Mouse (Mus musculus) midbrain, embryonic 12.5 days (tissue): ENCODE data around the gene Spsb3. TPM values are rescaled to one million over a fixed set of nuclear protein-coding genes. Genes with fewer than 3 reads are reported as not detected.

Source experiments
- ATAC-seq: fragments of 200-750 bp; cut with Nextera tagmentation; 2 replicates; pipeline ENCODE4 v1.8.0; 2017; ENCODE audit warnings: low read depth, moderate TSS enrichment, moderate library complexity; ENCODE audit not compliant: low FRiP score
- H3K27ac ChIP-seq: fragments of 300-500 bp; sonication (generic); replicated peaks from 2 replicates; pipeline ENCODE4 v1.5.1; 2016; ENCODE audit warnings: mild to moderate bottlenecking
- H3K27me3 ChIP-seq: fragments of 300-500 bp; sonication (generic); 2 replicates; pipeline ENCODE4 v1.6.1; 2016; ENCODE audit warnings: mild to moderate bottlenecking
- H3K36me3 ChIP-seq: fragments of 300-500 bp; sonication (generic); 2 replicates; pipeline ENCODE4 v1.6.1; 2016
- H3K4me1 ChIP-seq: fragments of 300-500 bp; sonication (generic); 2 replicates; pipeline ENCODE4 v1.6.1; 2016
- H3K4me2 ChIP-seq: fragments of 300-500 bp; sonication (generic); replicated peaks from 2 replicates; pipeline ENCODE4 v1.6.1; 2016; ENCODE audit warnings: mild to moderate bottlenecking, moderate library complexity
- H3K4me3 ChIP-seq: fragments of 300-500 bp; sonication (generic); 2 replicates; pipeline ENCODE4 v1.5.1; 2016; ENCODE audit warnings: mild to moderate bottlenecking
- H3K9ac ChIP-seq: fragments of 300-500 bp; sonication (generic); replicated peaks from 2 replicates; pipeline ENCODE4 v1.6.1; 2016; ENCODE audit warnings: mild to moderate bottlenecking, moderate library complexity
- H3K9me3 ChIP-seq: fragments of 300-500 bp; sonication (generic); 2 replicates; pipeline ENCODE4 v1.6.1; 2016; ENCODE audit warnings: mild to moderate bottlenecking
- WGBS: fragments of 180-500 bp; shearing (Covaris S2); methylation state at CpG from one replicate; pipeline ENCODE4 v1.1.7; 2016; 5-methylcytosine and 5-hydroxymethylcytosine counted together
- polyA plus RNA-seq: library from polyadenylated mRNA; unstranded; fragments of >200 nt; fragmentation: Nextera tagmentation; extraction: Ambion mirVana; gene quantifications from 2 replicates; pipeline ENCODE4 v1.2.1, GENCODE M21; 2016

Spsb3 gene
- polyA plus RNA-seq, 1 experiment from 2014 or later, result 52.9 TPM

DNA sequence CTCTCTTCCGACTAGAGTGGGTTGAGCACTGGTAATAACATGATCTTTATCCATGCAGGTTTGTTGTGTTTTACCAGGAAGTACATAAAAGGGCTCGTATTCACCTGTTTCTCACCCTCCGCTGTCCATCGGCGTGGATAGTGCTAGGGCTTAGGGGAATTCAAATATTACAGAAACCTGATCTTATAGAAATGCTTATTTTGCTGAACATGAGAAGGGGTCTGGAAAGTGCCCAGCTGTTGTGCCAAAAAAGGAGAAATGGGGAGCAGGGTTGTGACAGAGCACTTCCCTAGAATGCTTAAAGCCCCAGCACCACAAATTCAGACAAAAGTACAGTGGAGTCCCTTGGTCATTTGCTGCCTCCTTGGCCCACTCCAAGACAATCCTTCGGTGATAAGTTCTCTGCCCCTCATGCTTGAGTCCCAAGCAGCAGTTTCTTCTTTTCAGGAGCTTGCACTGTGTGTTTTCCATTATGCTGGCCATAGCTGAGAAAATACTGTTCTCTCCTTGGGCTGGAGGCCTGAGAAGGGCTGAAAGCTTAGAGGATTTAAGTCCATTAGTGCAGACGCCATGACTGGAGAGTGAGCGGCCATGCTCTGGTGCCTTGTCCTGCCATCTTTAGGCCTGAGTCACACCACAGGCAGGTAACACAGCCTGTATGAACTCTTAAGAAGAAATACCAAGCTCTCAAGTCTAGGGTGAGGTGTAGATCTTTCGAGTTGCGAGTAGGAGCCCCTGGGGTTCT, 34.9 kb upstream of the Spsb3 start:
- peaks cover 12% of the 10 kb centered on the region for H3K27me3 ChIP-seq
- peak overlapping the region; percentile 94 for H3K4me2 ChIP-seq
- peaks cover 14% of the 10 kb centered on the region for H3K36me3 ChIP-seq
- H3K4me3 ChIP-seq, result peak overlapping the region; percentile 78
- H3K9me3 ChIP-seq, result no peaks in the 10 kb centered on the region
- 78% methylated on average over 10 of the region's 10 CpGs for WGBS
- H3K4me1 ChIP-seq, result peaks cover 21% of the 10 kb centered on the region
- ATAC-seq, result no peak
- no peak overlapping the region for H3K27ac ChIP-seq
- H3K9ac ChIP-seq, result peak overlapping the region; percentile 75

GRCm38 (mm10) chr17:24855838-24856464, 30.5 kb upstream of the Spsb3 start:
- ATAC-seq, result no peak
- Histone ChIP-seq H3K4me1 (peaks cover 6% of the 10 kb centered on the region), H3K27me3 (peaks cover 9% of the 10 kb centered on the region), H3K27ac (no peak overlapping the region), H3K36me3 (peaks cover 27% of the 10 kb centered on the region), H3K9me3 (no peaks in the 10 kb centered on the region), H3K9ac (no peak overlapping the region), H3K4me2 (no peak overlapping the region), H3K4me3 (no peak overlapping the region)
- 86% methylated on average over 3 of the region's 3 CpGs for WGBS

GRCm38 (mm10) chr17:24856589-24856988, 29.9 kb upstream of the Spsb3 start:
- Histone ChIP-seq H3K4me3 (no peak overlapping the region), H3K36me3 (peaks cover 33% of the 10 kb centered on the region)
- WGBS, result 91% methylated on average over 13 of the region's 13 CpGs

GRCm38 (mm10) chr17:24857831-24858470, 28.5 kb upstream of the Spsb3 start:
- no peak overlapping the region for H3K9ac ChIP-seq
- no peak overlapping the region for H3K4me2 ChIP-seq
- no peak overlapping the region for H3K27ac ChIP-seq
- no peaks in the 10 kb centered on the region for H3K4me1 ChIP-seq
- ATAC-seq, result no peak
- no peak overlapping the region for H3K4me3 ChIP-seq
- WGBS, result 83% methylated on average over 8 of the region's 8 CpGs
- peaks cover 44% of the 10 kb centered on the region for H3K36me3 ChIP-seq
- H3K9me3 ChIP-seq, result no peaks in the 10 kb centered on the region
- no peaks in the 10 kb centered on the region for H3K27me3 ChIP-seq

More at GRCm38 (mm10) chr17:24856589-24856988, 29.9 kb upstream of the Spsb3 start:
- no peak for ATAC-seq
- H3K9ac ChIP-seq, result no peak overlapping the region
- no peaks in the 10 kb centered on the region for H3K4me1 ChIP-seq
- H3K9me3 ChIP-seq, result no peaks in the 10 kb centered on the region
- no peak overlapping the region for H3K27ac ChIP-seq
- H3K4me2 ChIP-seq, result no peak overlapping the region
- H3K27me3 ChIP-seq, result peaks cover 3% of the 10 kb centered on the region

DNA sequence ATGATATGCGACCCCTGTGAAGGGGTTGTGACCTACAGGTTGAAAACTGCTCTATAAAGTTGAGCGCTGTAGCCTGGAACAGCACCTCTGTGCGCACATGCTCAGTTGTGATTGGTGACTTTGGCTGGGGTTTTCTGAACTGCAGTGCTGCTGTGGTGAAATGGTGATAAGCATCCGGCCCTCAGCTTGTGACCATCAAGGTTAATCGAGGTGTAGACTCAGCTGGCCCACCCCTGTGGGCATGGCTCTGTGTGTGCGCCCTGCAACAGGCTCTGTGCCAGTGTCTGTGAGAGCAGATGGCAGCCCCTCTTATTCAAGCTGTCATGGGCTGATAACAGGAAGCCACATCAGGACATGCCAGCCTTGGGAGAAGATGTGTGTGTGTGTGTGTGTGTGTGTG, 27.5 kb upstream of the Spsb3 start:
- no peak for ATAC-seq
- Histone ChIP-seq H3K4me2 (no peak overlapping the region), H3K4me1 (no peaks in the 10 kb centered on the region), H3K9me3 (no peaks in the 10 kb centered on the region), H3K27me3 (no peaks in the 10 kb centered on the region), H3K4me3 (no peak overlapping the region), H3K36me3 (peaks cover 42% of the 10 kb centered on the region), H3K9ac (no peak overlapping the region), H3K27ac (no peak overlapping the region)
- 89% methylated on average over 6 of the region's 6 CpGs for WGBS

GRCm38 (mm10) chr17:24860076-24860475, 26.4 kb upstream of the Spsb3 start:
- H3K4me2 ChIP-seq, result no peak overlapping the region
- no peaks in the 10 kb centered on the region for H3K9me3 ChIP-seq
- no peaks in the 10 kb centered on the region for H3K27me3 ChIP-seq
- ATAC-seq, result no peak
- WGBS, result 90% methylated on average over 8 of the region's 8 CpGs
- H3K36me3 ChIP-seq, result peaks cover 42% of the 10 kb centered on the region
- no peak overlapping the region for H3K9ac ChIP-seq
- no peak overlapping the region for H3K27ac ChIP-seq
- H3K4me1 ChIP-seq, result no peaks in the 10 kb centered on the region
- H3K4me3 ChIP-seq, result no peak overlapping the region

DNA sequence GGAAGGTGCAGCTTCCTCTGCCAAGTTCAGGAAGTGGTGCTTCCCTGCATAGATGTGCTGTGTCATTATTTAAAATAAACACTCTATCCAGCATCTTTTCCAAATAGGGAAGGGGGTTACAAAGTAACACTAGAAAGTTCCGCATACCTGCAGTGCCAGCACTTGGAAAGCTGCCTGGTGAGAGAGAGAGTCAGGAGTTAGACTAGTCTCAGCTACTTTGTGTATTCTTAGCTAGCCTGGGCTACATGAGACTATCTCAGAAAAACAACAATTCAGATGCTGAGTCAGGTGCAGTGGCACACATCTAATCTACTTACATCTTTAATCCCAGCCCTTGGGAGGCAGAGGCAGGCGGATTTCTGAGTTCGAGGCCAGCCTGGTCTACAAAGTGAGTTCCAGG, 24.7 kb upstream of the Spsb3 start:
- H3K4me2 ChIP-seq, result no peak overlapping the region
- no peaks in the 10 kb centered on the region for H3K27me3 ChIP-seq
- 94% methylated on average over 3 of the region's 3 CpGs for WGBS
- ATAC-seq, result no peak
- H3K9ac ChIP-seq, result no peak overlapping the region
- H3K9me3 ChIP-seq, result no peaks in the 10 kb centered on the region
- no peak overlapping the region for H3K4me3 ChIP-seq
- H3K27ac ChIP-seq, result no peak overlapping the region
- peaks cover 35% of the 10 kb centered on the region for H3K36me3 ChIP-seq
- no peaks in the 10 kb centered on the region for H3K4me1 ChIP-seq

DNA sequence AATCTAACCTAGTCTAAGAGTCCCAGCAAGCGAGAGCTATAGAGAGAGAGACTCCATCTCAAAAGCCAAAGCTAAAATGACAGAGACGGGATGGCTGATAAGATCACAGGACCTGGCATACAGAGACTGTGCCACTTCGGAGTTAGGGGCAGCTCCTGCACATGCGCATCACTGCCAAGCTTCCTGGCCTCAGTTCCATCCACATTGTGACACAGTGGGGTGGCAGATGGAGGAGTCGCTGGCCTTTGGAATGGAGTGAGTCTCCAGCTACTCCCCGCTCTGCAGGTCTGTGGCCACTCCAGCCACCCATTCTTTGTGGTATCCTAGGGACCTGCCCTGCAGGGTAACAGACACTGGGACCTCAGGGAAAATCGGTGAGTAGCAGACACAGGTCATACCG, 20.7 kb upstream of the Spsb3 start, which contains the start of gene Igfals:
TSS of gene Igfals (plus strand) at position 222 of the 400 bp plus-strand sequence.
- Histone ChIP-seq H3K4me1 (no peaks in the 10 kb centered on the region), H3K4me2 (no peak within 1 kb of the TSS), H3K9ac (no peak within 1 kb of the TSS), H3K27me3 (no peaks in the 10 kb centered on the region), H3K36me3 (peaks cover 24% of the 10 kb centered on the region), H3K9me3 (no peaks in the 10 kb centered on the region), H3K27ac (no peak within 1 kb of the TSS), H3K4me3 (no peak within 1 kb of the TSS)
- ATAC-seq, result no peak
- WGBS, result 90% methylated on average over 8 of the region's 8 CpGs

GRCm38 (mm10) chr17:24867914-24868313, 18.5 kb upstream of the Spsb3 start:
- H3K4me2 ChIP-seq, result no peak overlapping the region
- H3K9me3 ChIP-seq, result no peaks in the 10 kb centered on the region
- no peaks in the 10 kb centered on the region for H3K4me1 ChIP-seq
- H3K27me3 ChIP-seq, result no peaks in the 10 kb centered on the region
- no peak overlapping the region for H3K4me3 ChIP-seq
- no peak for ATAC-seq
- H3K27ac ChIP-seq, result no peak overlapping the region
- H3K9ac ChIP-seq, result no peak overlapping the region
- WGBS, result 94% methylated on average over 10 of the region's 10 CpGs
- 0 out of 2 replicates have a peak, but pooled peaks cover 5% of the 10 kb centered on the region for H3K36me3 ChIP-seq

GRCm38 (mm10) chr17:24873695-24874404, 12.6 kb upstream of the Spsb3 start:
- Histone ChIP-seq H3K4me1 (no peaks in the 10 kb centered on the region), H3K27ac (no peak overlapping the region), H3K4me2 (no peak overlapping the region), H3K27me3 (no peaks in the 10 kb centered on the region; the same call in 1 of the 2 replicates), H3K9me3 (no peaks in the 10 kb centered on the region), H3K9ac (no peak overlapping the region), H3K4me3 (no peak overlapping the region), H3K36me3 (no peaks in the 10 kb centered on the region)
- 48% methylated on average over 4 of the region's 4 CpGs for WGBS
- ATAC-seq, result no peak

- H3K4me2 ChIP-seq, result no peak overlapping the region
- H3K9me3 ChIP-seq, result no peaks in the 10 kb centered on the region
- 39% methylated on average over 1 of the region's 1 CpGs for WGBS
- no peak overlapping the region for H3K4me3 ChIP-seq
- no peak overlapping the region for H3K27ac ChIP-seq
- no peak overlapping the region for H3K9ac ChIP-seq
- no peak for ATAC-seq
- no peaks in the 10 kb centered on the region for H3K36me3 ChIP-seq
- H3K4me1 ChIP-seq, result no peaks in the 10 kb centered on the region
- H3K27me3 ChIP-seq, result no peaks in the 10 kb centered on the region; the same call in 1 of the 2 replicates
Observed at GRCm38 (mm10) chr17:24874405-24874745, 12.1 kb upstream of the Spsb3 start.

GRCm38 (mm10) chr17:24874989-24875388, 11.5 kb upstream of the Spsb3 start:
- WGBS, result 74% methylated on average over 8 of the region's 8 CpGs
- ATAC-seq, result no peak
- H3K9me3 ChIP-seq, result no peaks in the 10 kb centered on the region

More at GRCm38 (mm10) chr17:24874989-24875388, 11.5 kb upstream of the Spsb3 start:
- H3K27me3 ChIP-seq, result no peaks in the 10 kb centered on the region; the same call in 1 of the 2 replicates
- H3K4me1 ChIP-seq, result no peaks in the 10 kb centered on the region
- H3K4me2 ChIP-seq, result no peak overlapping the region
- H3K36me3 ChIP-seq, result no peaks in the 10 kb centered on the region
- no peak overlapping the region for H3K9ac ChIP-seq
- no peak overlapping the region for H3K27ac ChIP-seq
- no peak overlapping the region for H3K4me3 ChIP-seq
